Mouse (Mus musculus) liver, postnatal 0 days (tissue): Measurements from ENCODE around the gene Glcci1. TPM values are rescaled to one million over a fixed set of nuclear protein-coding genes. Genes with fewer than 3 reads are reported as not detected.

Experiments used
- ATAC-seq: fragments of 200-750 bp; cut with Nextera tagmentation; 2 replicates; pipeline ENCODE4 v1.8.0; 2017; ENCODE audit warnings: mild to moderate bottlenecking, moderate library complexity
- DNase-seq: peaks from one replicate; pipeline ENCODE4 v3.0.0-alpha.2; 2016
- H3K27ac ChIP-seq: fragments of 300-500 bp; sonication (generic); 2 replicates; pipeline ENCODE4 v1.5.1; 2014; ENCODE audit warnings: antibody characterized with exemption, moderate library complexity, mild to moderate bottlenecking, low read depth
- H3K27me3 ChIP-seq: fragments of 300-500 bp; sonication (generic); 2 replicates; pipeline ENCODE4 v1.6.1; 2014; ENCODE audit warnings: low read length, control low read depth, mixed read lengths; ENCODE audit not compliant: insufficient read depth
- H3K36me3 ChIP-seq: fragments of 300-500 bp; sonication (generic); replicated peaks from 2 replicates; pipeline ENCODE4 v1.6.1; 2014; ENCODE audit warnings: mild to moderate bottlenecking, control low read depth, low read length, moderate library complexity, mixed read lengths; ENCODE audit not compliant: insufficient read depth
- H3K4me1 ChIP-seq: fragments of 300-500 bp; sonication (generic); 2 replicates; pipeline ENCODE4 v1.6.1; 2014; ENCODE audit warnings: antibody characterized with exemption, mild to moderate bottlenecking, control low read depth; ENCODE audit not compliant: insufficient read depth
- H3K4me2 ChIP-seq: fragments of 300-500 bp; sonication (generic); 2 replicates; pipeline ENCODE4 v1.6.1; 2014; ENCODE audit warnings: low read depth, mild to moderate bottlenecking, low read length, moderate library complexity, mixed read lengths
- H3K4me3 ChIP-seq: fragments of 300-500 bp; sonication (generic); 2 replicates; pipeline ENCODE4 v1.5.1; 2014; ENCODE audit warnings: low read depth, low read length
- H3K9ac ChIP-seq: fragments of 300-500 bp; sonication (generic); replicated peaks from 2 replicates; pipeline ENCODE4 v1.6.1; 2014; ENCODE audit warnings: mild to moderate bottlenecking, moderate library complexity
- H3K9me3 ChIP-seq: fragments of 300-500 bp; sonication (generic); 2 replicates; pipeline ENCODE4 v1.6.1; 2016; ENCODE audit warnings: mild to moderate bottlenecking, control low read depth, low read length, mixed read lengths
- CTCF ChIP-seq: sonication (generic); IDR thresholded peaks from 2 replicates; pipeline ENCODE4 v1.5.1; 2016; ENCODE audit warnings: antibody characterized with exemption, low read depth
- EP300 ChIP-seq: IDR thresholded peaks from 2 replicates; pipeline ENCODE4 v1.6.1; 2016; ENCODE audit warnings: antibody characterized with exemption, low read depth, mild to moderate bottlenecking
- WGBS: fragments of 180-500 bp; shearing (Covaris S2); extraction: QIAGEN DNeasy Blood & Tissue Kit; methylation state at CpG from one replicate; pipeline ENCODE4 v1.1.7; 2014; ENCODE audit not compliant: insufficient replicate concordance; 5-methylcytosine and 5-hydroxymethylcytosine counted together
- polyA plus RNA-seq: library from polyadenylated mRNA; unstranded; fragments of >200 nt; fragmentation: Nextera tagmentation; extraction: Ambion mirVana; gene quantifications from 2 replicates; pipeline ENCODE4 v1.2.1, GENCODE M21; 2015

Glcci1 gene
- 2.5 and 3.0 TPM in 2 replicates for polyA plus RNA-seq

DNA sequence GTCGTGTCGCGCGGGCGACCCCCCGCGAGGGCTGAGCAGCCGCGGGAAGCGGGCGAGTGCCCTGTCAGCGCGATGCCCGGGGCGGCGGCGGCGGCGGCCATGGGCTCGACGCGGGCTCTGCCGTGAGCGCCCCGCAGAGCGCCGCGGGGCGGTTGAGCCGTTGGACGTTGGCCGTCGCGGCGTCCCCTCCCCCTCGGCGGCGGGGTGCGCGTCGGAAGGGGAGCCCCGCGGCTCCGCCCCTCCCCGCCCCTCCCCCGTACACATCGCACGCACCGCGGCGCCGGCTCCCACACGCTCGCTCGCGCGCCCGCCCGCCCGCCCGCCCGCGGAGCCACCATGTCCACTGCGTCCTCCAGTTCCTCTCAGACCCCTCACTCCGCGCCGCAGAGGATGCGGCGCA, at the start of gene Glcci1:
Gene Glcci1, plus strand, starts transcription at position 50 of the 400 bp plus-strand sequence.
- ATAC-seq (peak; percentile 75), DNase-seq (peak; percentile 86)
- Histone ChIP-seq H3K4me3 (peak within 1 kb of the TSS; percentile 83), H3K36me3 (no peaks in the 10 kb centered on the region), H3K4me2 (peak within 1 kb of the TSS; percentile 96), H3K9me3 (no peaks in the 10 kb centered on the region), H3K27ac (peak within 1 kb of the TSS; percentile 99), H3K9ac (peak within 1 kb of the TSS; percentile 96), H3K4me1 (peaks cover 18% of the 10 kb centered on the region), H3K27me3 (no peaks in the 10 kb centered on the region)
- under 1% methylated on average over 20 of the region's 69 CpGs for WGBS
- TF ChIP-seq CTCF (no peak), EP300 (no peak)

DNA sequence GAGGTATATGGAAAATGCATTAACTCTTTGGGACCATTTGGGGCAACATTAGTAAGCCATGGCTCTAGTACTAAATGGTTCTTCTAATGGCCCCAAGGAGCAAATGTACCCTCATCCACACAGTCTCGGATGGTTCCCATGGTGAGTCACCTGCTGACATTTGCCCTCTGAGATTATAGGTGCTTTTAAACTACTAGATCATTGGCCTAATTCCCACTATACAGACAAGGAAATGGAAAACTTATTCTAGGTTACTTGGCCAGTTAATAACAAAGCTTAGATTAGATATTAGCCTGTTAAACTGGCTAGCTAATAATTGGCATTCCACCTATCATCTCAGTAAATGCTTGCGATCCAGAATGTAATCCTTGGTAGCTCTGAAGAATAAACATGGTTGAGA, 47.0 kb upstream of the Glcci1 start:
- Histone ChIP-seq H3K4me2 (no peak overlapping the region), H3K27ac (no peak overlapping the region), H3K4me3 (no peak overlapping the region), H3K9ac (no peak overlapping the region), H3K9me3 (no peaks in the 10 kb centered on the region), H3K27me3 (no peaks in the 10 kb centered on the region), H3K36me3 (no peaks in the 10 kb centered on the region), H3K4me1 (no peaks in the 10 kb centered on the region)
- no peak for DNase-seq
- 83% methylated on average over 2 of the region's 2 CpGs for WGBS
- no peak for ATAC-seq
- TF ChIP-seq CTCF (no peak), EP300 (no peak)

DNA sequence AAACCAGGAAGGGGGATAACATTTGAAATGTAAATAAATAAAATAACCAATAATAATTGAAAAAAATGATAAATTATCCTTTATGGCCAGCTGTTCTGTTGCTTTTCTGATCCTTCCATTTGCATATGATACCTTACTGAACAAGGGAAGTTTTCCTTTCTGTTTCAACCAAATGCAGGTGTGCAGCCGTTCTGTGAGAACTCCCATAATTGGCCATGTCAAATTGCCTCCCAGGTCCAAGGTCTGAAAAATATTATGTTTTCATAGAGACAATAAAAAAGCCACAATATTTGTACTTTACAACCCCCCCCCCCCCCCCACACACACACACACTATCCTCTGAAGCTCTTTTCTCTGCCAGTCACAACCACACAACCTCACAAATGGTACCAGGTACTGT, 44.0 kb upstream of the Glcci1 start:
- 67% methylated on average over 1 of the region's 1 CpGs for WGBS
- Histone ChIP-seq H3K4me2 (no peak overlapping the region), H3K36me3 (no peaks in the 10 kb centered on the region), H3K27ac (no peak overlapping the region), H3K4me1 (peaks cover 6% of the 10 kb centered on the region; the same call in 1 of the 2 replicates), H3K9ac (no peak overlapping the region), H3K9me3 (no peaks in the 10 kb centered on the region), H3K4me3 (no peak overlapping the region), H3K27me3 (no peaks in the 10 kb centered on the region)
- DNase-seq, result no peak
- no peak for ATAC-seq
- no peak for TF ChIP-seq CTCF

DNA sequence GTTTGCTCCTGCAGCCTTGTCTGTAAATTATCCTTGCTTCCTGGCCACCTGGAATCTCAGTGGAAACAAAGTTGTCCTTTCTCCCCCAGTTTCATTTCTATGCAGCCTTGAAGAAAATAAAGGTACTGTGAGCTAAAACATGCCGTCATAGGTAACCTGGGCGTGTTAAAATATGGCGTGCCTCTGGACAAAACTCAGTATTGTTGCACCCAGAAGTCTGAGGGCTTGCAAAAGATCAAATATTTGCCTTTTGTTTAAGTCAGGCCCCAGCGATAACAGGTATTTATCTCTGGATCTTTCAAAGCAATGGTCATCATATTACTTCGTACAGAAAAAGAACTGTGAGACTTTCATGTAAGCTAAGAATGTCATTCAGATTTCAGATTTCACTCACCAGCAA, 43.4 kb upstream of the Glcci1 start:
- TF ChIP-seq EP300 (no peak), CTCF (no peak)
- H3K9ac ChIP-seq, result no peak overlapping the region
- H3K36me3 ChIP-seq, result no peaks in the 10 kb centered on the region
- H3K4me2 ChIP-seq, result no peak overlapping the region
- H3K27ac ChIP-seq, result no peak overlapping the region
- DNase-seq (no peak), ATAC-seq (no peak)
- no peaks in the 10 kb centered on the region for H3K27me3 ChIP-seq
- no peak overlapping the region for H3K4me3 ChIP-seq
- H3K4me1 ChIP-seq, result peaks cover 6% of the 10 kb centered on the region; the same call in 1 of the 2 replicates
- no peaks in the 10 kb centered on the region for H3K9me3 ChIP-seq
- 58% methylated on average over 5 of the region's 5 CpGs for WGBS

DNA sequence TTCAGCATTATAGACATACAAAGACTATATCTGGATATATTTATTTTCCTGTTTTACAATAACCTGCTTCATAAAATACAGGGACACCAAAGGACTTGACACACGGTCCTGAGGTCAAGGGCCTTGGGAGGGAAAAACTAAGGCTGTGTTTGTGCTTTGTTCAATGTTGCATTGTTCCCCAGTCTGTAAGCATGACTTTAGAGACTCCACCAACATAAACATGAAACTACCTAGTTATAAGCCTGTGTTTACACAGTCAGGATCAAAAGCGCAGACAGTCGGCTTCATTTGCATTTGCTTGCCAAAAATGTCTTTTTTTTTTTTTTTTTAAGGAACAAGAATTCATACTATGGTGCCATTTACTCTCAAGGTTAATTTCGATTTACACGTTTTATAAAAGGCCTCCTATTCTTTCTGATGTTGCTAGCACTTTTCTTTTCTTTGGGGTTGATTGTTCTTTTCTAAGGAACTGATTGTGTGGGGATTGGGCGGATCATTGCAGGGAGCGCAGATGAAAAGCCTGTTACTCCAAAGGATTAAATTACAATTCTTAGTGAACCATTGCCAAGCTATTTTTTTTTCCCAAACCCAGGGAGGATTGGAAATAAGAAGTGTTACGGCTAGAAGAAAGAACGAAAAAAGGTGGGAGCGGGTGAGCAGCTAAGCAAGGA, 41.6 kb upstream of the Glcci1 start:
- H3K4me1 ChIP-seq, result peaks cover 6% of the 10 kb centered on the region; the same call in 1 of the 2 replicates
- no peaks in the 10 kb centered on the region for H3K9me3 ChIP-seq
- H3K9ac ChIP-seq, result no peak overlapping the region
- no peak overlapping the region for H3K4me2 ChIP-seq
- ATAC-seq, result no peak
- no peaks in the 10 kb centered on the region for H3K36me3 ChIP-seq
- no peaks in the 10 kb centered on the region for H3K27me3 ChIP-seq
- 82% methylated on average over 10 of the region's 10 CpGs for WGBS
- TF ChIP-seq EP300, result no peak
- TF ChIP-seq CTCF, result no peak
- H3K4me3 ChIP-seq, result no peak overlapping the region
- H3K27ac ChIP-seq, result no peak overlapping the region
- no peak for DNase-seq

DNA sequence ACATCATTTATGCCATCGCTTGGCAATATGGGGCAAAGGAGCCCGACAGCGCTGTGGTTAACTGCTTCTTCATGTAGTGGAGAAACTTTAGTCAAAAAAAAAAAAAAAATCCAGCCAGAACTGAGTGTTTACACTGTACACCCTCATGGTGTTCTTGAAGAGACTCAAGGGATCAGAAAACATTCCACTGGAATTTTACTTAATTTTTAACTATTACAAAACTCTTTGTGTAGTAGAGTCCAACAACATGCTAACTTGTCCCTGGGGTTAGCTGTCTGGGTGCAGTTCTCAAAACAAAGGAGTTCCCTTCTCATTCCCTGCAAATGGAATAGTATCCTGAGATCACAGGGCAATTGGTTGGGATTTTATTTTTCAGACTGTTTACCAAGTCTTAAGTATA, 39.5 kb upstream of the Glcci1 start:
- no peak for ATAC-seq
- peaks cover 9% of the 10 kb centered on the region; the same call in 1 of the 2 replicates for H3K4me1 ChIP-seq
- H3K36me3 ChIP-seq, result no peaks in the 10 kb centered on the region
- no peak overlapping the region for H3K4me3 ChIP-seq
- H3K9me3 ChIP-seq, result no peaks in the 10 kb centered on the region
- H3K4me2 ChIP-seq, result no peak overlapping the region
- no peak for DNase-seq
- no peak overlapping the region for H3K27ac ChIP-seq
- H3K27me3 ChIP-seq, result no peaks in the 10 kb centered on the region
- WGBS, result 88% methylated on average over 3 of the region's 3 CpGs
- TF ChIP-seq CTCF, result no peak
- no peak for TF ChIP-seq EP300
- H3K9ac ChIP-seq, result no peak overlapping the region
